Mouse (Mus musculus): ENCODE results near the gene Atg10.
"Not testable (repeated sequence)": the region's sequence is repeated elsewhere in the genome, so short reads cannot be mapped to it uniquely, and the experiment has no call there.

Gene Atg10

DNA sequence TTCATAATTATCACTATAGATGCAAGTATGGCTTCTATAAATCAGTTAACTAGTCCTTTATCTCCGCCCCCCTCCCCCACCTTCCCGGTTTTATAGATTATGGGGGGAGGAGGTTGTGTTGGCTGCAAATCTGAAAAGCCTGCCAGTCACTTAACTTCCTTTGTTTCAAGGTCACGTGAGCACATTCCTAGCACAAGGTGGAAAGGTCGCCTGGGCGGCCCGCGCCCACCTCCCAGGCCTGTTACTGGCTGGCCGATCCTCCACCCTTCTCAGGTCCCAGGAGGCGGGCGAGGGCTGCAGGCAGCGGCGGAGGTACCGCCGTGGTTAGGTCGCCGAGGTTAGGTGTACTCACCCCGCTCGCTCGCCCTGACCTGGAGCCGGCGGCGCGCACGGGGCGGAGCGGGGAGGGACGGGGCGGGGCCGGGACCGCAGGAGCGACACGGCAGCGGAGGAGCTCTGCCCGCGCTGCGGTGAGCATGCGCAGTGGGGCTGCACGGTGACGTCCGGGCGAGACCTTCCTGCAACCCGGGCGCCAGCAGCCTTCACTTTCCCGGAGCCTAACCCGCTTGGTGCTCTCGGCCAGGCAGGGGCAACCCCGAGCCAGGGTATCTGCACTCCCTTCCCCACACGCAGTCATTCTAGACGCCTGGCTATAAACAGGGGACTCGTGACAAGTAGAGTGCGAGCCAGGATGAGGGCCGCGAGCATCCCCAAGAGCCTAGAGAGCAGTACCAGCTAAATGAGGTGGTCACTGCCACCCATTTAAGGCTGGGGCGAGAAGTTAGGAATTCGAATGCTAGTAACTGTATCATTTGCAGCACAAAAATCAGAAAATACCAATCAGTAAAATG lies at the start of gene Atg10:
Atg10 (minus strand) TSS at position 382 of the 851 bp plus-strand sequence.
- peak; percentile 87 for DNase-seq (ENCODE audit: low spot score)

GRCm38 (mm10) chr13:91252406-91252805 lies 28.6 kb upstream of the Atg10 start:
- DNase-seq (ENCODE audit: low spot score), result no peak

DNA sequence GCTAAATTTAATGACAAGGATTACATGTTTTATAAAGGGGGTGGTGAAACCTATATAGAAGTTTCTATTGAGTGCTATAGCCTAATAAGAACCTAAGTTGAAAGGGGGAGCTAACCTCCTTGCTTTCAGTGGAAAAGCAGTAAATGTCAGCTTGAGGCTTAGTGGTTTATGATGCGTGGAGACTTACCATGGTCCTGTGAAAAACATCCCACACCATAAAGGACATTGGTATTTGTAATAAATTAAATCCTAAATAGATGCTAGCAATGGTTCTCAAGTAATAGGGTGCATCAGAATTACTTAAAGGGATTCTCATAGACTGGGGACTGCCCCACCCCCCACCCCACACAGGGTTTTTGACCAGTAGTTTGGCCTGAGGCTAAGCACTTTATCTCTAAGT lies 27.9 kb upstream of the Atg10 start:
- DNase-seq (ENCODE audit: low spot score), result no peak

DNA sequence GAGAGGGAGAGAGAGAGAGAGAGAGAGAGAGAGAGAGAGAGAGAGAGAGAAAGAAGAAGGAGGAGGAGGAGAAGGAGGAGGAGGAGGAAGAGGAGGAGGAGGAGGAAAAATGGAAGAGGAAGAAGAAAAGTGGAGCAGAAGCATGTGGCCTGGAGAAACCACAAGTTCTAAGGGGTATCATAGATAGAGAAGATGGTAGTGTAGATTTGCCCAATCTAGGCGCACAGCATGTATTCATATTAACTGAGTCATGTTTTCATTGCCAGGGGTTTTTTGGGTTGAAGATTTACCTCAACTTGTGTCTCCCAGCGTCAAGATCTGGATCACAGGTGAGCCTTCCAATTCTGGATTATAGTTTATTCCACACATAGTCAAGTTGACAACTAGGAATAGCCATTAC lies 26.3 kb upstream of the Atg10 start:
- DNase-seq (ENCODE audit: low spot score), result not testable (repeated sequence)

GRCm38 (mm10) chr13:91246472-91246871 lies 22.7 kb upstream of the Atg10 start:
- DNase-seq (ENCODE audit: low spot score), result no peak

DNA sequence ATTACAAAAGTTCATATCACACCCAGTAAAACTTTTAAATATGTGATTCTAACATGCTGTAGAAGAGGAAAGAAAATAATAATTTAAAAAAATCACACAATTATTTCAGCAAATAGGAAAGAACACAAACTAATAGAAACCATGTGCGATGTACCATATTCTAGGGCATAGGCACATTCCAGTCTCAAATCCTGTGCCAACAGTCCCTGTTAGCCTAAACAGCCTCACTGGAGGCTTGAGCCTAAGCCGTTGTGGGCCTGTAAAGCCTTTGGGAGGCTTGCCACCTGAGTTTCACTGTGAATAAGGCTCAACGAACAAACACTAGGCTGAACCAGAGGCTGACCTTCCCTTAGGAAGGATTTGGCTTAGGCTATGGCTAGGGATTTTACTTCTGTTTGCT lies 14.2 kb upstream of the Atg10 start:
- no peak for DNase-seq (ENCODE audit: low spot score)

DNA sequence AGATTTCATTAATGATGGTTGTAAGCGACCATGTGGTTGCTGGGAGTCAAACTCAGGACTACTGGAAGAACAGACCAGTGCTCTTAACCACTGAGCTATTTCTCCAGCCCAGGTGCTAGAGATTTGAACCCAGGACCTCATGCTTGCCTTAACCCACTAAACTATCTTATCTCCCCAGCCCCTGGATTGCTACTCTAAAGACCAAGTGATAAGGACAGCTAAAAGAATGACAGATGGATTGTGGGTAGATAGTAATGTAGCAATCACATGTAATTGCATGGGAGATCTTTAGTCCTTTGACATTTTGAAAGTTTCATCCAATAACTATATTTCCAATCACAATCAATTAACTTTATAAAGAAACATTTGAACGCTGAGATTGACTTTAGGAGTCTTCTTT lies 13.1 kb upstream of the Atg10 start:
- DNase-seq (ENCODE audit: low spot score), result no peak

- DNase-seq (ENCODE audit: low spot score), result no peak
Measured at GRCm38 (mm10) chr13:91224438-91224814, 658 bp upstream of the Atg10 start.

DNA sequence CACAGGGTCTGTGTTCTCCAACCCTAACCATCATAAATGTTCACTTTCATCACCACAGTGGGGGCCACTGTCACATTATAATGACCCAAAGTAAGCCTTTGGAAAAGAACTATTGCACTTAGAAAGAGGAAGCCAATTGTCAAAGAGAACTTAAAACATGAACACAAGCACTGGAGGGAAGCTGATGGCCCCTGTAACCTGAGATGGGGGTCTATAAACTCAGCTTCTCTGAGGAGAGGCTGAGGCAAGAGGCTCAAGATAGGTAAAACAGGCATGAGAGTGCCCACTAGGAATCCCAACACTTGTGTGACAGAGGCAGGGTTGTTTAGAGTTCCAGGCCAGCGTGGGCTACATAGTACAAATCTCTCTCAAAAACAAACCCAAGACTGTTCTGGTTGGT lies 705 bp downstream of the Atg10 start:
- DNase-seq (ENCODE audit: low spot score), result no peak

DNA sequence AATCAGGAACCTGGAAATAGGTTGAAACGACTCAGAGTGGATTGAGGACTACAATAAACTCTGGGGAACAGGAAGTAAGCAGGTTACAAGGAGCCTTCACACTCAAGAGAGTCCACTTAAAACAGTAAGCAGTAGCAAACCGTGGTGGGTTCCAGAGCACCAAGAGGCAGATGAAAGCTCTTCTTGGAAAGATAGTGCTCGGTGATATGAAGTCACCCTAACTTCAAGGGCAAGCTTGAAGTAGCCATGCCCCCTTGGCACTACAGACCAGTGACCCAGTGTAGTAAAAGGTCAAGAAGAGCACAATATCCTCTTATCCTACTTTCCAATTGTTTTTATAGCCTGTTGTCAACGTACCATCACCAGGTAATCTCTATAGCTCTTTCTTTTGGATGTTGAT lies 2.1 kb downstream of the Atg10 start:
- DNase-seq (ENCODE audit: low spot score), result no peak

GRCm38 (mm10) chr13:91217691-91218090 lies 6.1 kb downstream of the Atg10 start:
- no peak for DNase-seq (ENCODE audit: low spot score)

GRCm38 (mm10) chr13:91216656-91217205 lies 7.0 kb downstream of the Atg10 start:
- no peak for DNase-seq (ENCODE audit: low spot score)

DNA sequence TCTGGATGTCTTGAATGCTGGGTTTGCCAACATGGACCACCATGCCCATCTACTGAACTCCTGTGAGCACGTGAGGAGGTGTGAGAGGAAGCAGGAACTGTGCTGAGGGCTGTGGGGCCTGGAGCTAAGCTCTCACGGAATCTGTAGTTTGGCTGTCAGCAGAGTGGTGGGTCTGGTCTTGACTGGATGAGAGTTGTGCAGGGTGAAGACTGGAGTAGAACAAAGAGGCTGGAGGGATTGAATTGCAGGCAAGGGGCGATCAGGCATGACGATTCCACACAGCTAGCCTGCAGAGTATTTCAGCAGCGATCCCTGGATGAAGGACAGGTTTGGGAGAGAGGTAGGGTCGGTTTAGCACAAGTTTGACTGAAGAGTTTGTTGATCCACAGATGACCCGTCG lies 10.8 kb downstream of the Atg10 start:
- no peak for DNase-seq (ENCODE audit: low spot score)

- no peak for DNase-seq (ENCODE audit: low spot score)
Measured at GRCm38 (mm10) chr13:91206237-91206636, 17.5 kb downstream of the Atg10 start.

DNA sequence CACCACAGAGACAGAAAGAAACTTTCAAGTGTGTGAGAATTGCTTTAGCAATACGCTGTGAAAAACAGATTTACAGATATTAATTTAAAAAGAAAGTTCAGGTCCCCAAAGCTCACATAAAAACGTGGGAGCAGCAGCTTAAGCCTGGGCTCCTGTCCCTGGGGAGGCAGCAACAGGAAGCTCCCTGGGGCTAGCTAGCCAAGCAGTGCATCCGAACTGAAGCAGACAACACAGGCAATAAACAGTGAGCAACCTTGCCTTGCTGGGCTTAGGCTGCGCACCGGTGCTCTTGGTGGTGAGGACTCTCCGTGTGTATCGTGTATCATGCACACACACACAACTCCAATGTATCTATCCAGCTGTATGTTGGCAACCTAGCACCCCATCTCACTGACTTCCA lies 21.2 kb downstream of the Atg10 start:
- no peak for DNase-seq (ENCODE audit: low spot score)

- DNase-seq (ENCODE audit: low spot score), result no peak
Measured at GRCm38 (mm10) chr13:91187378-91188234, 36.2 kb downstream of the Atg10 start.

DNA sequence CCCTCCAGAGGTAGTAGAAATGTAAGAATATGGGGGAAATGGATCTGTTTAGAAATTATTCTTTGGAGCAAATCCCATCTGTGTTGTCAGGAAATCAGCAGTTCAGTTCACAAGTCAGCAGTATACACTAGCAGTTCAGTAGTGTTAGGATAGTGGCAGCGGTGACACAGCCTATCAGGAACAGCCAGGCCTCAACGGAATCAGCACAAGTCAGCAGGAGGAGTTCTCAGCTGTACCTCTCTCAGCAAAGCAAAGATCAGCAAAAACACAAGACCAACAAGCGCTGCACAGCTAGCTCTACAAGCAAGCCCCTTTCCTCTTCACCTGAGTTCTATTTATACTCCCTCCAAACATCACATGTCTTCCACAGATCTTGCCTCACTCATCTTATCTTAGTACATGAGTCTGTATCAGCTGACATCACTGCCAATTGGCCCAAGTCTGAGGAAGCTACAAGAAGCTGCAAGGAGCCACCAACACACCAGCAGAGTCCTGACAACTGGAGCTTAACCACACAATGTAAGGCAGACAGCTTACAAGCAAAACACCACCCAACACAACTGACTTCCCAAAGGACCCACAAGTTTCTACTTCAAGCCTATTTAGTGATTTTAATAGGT lies 38.4 kb downstream of the Atg10 start:
- DNase-seq (ENCODE audit: low spot score), result no peak

DNA sequence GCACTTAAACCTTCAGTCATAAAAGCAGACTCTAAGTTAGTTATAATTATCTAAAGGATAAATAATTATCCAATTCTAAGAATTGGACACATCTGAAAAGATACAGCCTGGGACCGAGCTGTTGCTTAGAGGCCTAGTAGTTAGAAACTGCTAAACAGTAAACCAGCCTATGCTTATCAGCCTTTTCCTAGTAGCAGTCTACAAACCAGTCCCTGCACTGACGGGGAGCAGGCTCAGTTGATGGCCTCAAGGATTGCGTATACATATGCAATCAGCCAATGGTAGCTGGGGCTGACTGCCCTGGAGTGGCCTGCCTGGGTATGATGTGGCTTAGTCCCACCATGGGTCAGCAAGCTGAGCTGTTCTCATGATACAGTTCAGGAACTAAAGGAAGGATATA lies 39.5 kb downstream of the Atg10 start:
- no peak for DNase-seq (ENCODE audit: low spot score)

- no peak for DNase-seq (ENCODE audit: low spot score)
Measured at GRCm38 (mm10) chr13:91180364-91180763, 43.4 kb downstream of the Atg10 start.

DNA sequence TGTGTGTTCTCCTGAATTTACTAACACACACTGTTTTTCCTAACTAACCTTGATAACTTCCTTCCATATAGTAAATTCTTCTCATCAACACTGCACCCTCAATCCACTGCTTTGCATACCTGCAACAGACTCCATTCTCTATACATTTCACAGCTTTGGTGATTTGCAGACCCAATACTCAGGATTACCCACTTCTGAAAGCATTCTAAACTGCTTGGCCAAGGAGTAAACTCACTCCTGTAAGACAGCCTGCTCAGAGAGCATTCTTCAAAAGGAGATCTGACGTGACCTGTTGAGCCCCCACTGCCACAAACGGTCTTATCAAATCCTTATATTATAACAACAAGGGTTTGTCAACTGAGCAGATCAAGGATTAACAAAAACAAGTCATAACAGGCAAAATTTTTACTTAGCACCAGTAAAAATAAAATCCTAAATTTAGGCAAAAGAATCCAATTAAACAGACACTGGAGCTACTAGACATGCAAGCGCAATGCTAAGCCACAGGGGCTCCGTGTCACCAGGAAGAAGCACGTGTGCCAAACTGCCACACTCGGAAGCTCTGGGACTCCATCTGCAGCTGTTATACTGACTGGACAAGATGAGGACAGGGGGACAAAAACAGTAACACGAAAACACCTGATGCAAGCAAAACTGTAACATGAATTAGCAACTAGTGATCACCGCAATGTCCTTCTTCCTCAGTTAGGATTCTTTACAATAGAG lies 44.4 kb downstream of the Atg10 start:
- DNase-seq (ENCODE audit: low spot score), result no peak

DNA sequence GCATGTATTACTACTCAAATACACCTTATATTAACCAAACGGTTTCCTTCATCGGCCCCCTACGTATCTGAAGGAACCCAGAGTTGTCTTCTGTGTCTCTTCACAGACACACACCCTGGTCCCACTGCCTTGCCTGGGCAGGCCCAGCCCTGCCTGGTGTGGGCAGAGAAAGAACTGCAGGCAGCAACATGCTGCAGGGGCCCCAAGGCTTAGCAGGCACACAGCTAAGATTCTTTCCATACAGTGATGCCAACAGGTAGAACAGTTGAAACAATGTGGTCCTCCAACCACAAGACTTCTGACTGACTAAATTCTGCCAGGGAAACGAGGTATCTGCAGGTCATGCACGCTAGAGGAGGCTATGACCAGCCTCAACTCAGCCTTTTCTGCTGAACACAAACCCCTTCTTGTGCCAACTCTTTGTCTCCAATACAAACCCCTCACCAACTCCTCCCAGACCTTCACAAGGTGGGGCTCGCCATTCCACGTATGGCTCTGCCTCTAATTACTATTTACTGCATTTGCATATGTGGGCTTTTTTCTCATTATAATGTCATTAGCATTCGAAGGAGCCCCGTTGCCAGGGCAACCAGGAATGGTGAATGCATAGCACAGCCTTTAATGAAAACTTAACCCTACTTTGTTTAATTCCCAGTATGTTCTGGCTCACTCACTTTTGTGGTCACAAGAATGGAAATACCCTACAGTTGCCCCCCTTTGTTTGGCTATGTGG lies 45.2 kb downstream of the Atg10 start:
- no peak for DNase-seq (ENCODE audit: low spot score)

Measured in spleen, adult 12 weeks (tissue).